Mouse (Mus musculus): ENCODE data around the gene Pde10a. TPM values are rescaled to one million over a fixed set of nuclear protein-coding genes. Genes with fewer than 3 reads are reported as not detected.

Pde10a gene
- polyA plus RNA-seq, 1 experiment from 2014 or later, result 3.1 TPM

GRCm38 (mm10) chr17:8973331-8973730 is 448.2 kb downstream of the Pde10a start:
- H3K9me3 ChIP-seq, result no peaks in the 10 kb centered on the region
- no peak overlapping the region for H3K27ac ChIP-seq
- no peak for DNase-seq (ENCODE audit: extremely low spot score, low spot score)
- no peaks in the 10 kb centered on the region for H3K27me3 ChIP-seq (ENCODE audit: poor library complexity, severe bottlenecking)
- peaks cover 3% of the 10 kb centered on the region; the same call in 1 of the 2 replicates for H3K36me3 ChIP-seq (replicated peaks)
- WGBS, result 80% methylated on average over 5 of the region's 5 CpGs
- peaks cover 39% of the 10 kb centered on the region for H3K4me1 ChIP-seq
- no peak overlapping the region for H3K4me3 ChIP-seq

DNA sequence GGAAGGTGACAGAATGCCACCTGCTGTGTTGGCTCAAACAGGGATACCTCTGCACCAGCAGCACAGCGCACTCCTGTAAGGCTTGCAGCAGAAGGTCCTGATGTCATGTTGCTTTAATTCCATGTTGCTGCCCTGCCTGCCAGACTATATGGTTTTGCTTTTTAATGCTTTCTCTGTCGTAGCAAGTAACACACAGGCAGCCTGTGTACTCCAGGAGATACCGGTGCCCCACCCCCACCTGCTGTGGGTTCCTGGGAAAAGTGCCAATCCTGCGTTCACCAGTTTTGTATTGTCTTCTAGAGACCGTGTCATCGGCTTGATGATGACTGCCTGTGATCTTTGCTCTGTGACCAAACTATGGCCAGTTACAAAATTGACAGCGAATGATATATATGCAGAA is 449.3 kb downstream of the Pde10a start:
- 84% methylated on average over 7 of the region's 7 CpGs for WGBS

GRCm38 (mm10) chr17:8974823-8975397 is 449.7 kb downstream of the Pde10a start:
- H3K4me3 ChIP-seq, result no peak overlapping the region
- no peaks in the 10 kb centered on the region for H3K9me3 ChIP-seq
- no peaks in the 10 kb centered on the region for H3K27me3 ChIP-seq (ENCODE audit: poor library complexity, severe bottlenecking)
- peaks cover 38% of the 10 kb centered on the region for H3K4me1 ChIP-seq
- no peak overlapping the region for H3K27ac ChIP-seq
- H3K36me3 ChIP-seq (replicated peaks), result no peaks in the 10 kb centered on the region; the same call in 1 of the 2 replicates
- DNase-seq (ENCODE audit: extremely low spot score, low spot score), result no peak
- 61% methylated on average over 6 of the region's 6 CpGs for WGBS

More for the DNA sequence above, 449.3 kb downstream of the Pde10a start:
- Histone ChIP-seq H3K36me3 (replicated peaks) (peaks cover 3% of the 10 kb centered on the region; the same call in 1 of the 2 replicates), H3K9me3 (no peaks in the 10 kb centered on the region), H3K27ac (no peak overlapping the region), H3K4me1 (peaks cover 39% of the 10 kb centered on the region), H3K4me3 (no peak overlapping the region), H3K27me3 (ENCODE audit: poor library complexity, severe bottlenecking) (no peaks in the 10 kb centered on the region)
- no peak for DNase-seq (ENCODE audit: extremely low spot score, low spot score)

- WGBS, result 91% methylated on average over 6 of the region's 6 CpGs
- H3K36me3 ChIP-seq (replicated peaks), result peaks cover 4% of the 10 kb centered on the region; the same call in 1 of the 2 replicates
- H3K9me3 ChIP-seq, result no peaks in the 10 kb centered on the region
- no peak for DNase-seq (ENCODE audit: extremely low spot score, low spot score)
- H3K27me3 ChIP-seq (ENCODE audit: poor library complexity, severe bottlenecking), result no peaks in the 10 kb centered on the region
- peaks cover 26% of the 10 kb centered on the region for H3K4me1 ChIP-seq
- H3K27ac ChIP-seq, result no peak overlapping the region
- no peak overlapping the region for H3K4me3 ChIP-seq
Observed at GRCm38 (mm10) chr17:8976745-8977144, 451.6 kb downstream of the Pde10a start.

- Histone ChIP-seq H3K4me3 (no peak overlapping the region), H3K36me3 (replicated peaks) (peaks cover 8% of the 10 kb centered on the region; the same call in 1 of the 2 replicates), H3K4me1 (peaks cover 20% of the 10 kb centered on the region), H3K27ac (no peak overlapping the region), H3K27me3 (ENCODE audit: poor library complexity, severe bottlenecking) (no peaks in the 10 kb centered on the region), H3K9me3 (no peaks in the 10 kb centered on the region)
- WGBS, result 83% methylated on average over 2 of the region's 2 CpGs
- no peak for DNase-seq (ENCODE audit: extremely low spot score, low spot score)
Observed at GRCm38 (mm10) chr17:8977271-8977670, 452.1 kb downstream of the Pde10a start.

DNA sequence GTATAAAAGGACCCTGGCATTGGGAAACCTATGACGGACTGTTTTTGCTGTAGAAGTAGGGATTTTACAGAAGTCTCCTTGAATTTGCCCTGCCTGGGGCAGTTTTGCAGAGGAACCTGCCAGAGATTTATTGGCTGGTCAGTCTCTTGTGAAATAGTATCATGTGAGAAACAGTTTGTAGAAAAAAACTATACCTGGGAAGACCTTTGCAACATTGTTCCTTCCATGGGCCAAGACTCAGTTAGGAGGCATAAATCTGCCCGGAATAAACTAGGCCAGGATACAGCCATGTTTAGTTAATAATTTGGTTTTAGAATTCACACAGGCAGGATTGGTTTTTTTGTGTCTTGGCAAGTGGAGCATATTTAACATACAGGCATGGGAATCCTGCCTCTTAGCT is 458.4 kb downstream of the Pde10a start:
- Histone ChIP-seq H3K4me3 (no peak overlapping the region), H3K36me3 (replicated peaks) (peaks cover 8% of the 10 kb centered on the region; the same call in 1 of the 2 replicates), H3K27ac (no peak overlapping the region), H3K27me3 (ENCODE audit: poor library complexity, severe bottlenecking) (no peaks in the 10 kb centered on the region), H3K4me1 (peaks cover 7% of the 10 kb centered on the region), H3K9me3 (no peaks in the 10 kb centered on the region)
- WGBS, result 88% methylated on average over 2 of the region's 2 CpGs
- no peak for DNase-seq (ENCODE audit: extremely low spot score, low spot score)

GRCm38 (mm10) chr17:8985714-8986113 is 460.5 kb downstream of the Pde10a start:
- DNase-seq (ENCODE audit: extremely low spot score, low spot score), result no peak
- H3K27me3 ChIP-seq (ENCODE audit: poor library complexity, severe bottlenecking), result no peaks in the 10 kb centered on the region
- peaks cover 8% of the 10 kb centered on the region; the same call in 1 of the 2 replicates for H3K36me3 ChIP-seq (replicated peaks)
- H3K27ac ChIP-seq, result no peak overlapping the region
- peaks cover 15% of the 10 kb centered on the region for H3K4me1 ChIP-seq
- H3K9me3 ChIP-seq, result no peaks in the 10 kb centered on the region
- 82% methylated on average over 5 of the region's 5 CpGs for WGBS
- no peak overlapping the region for H3K4me3 ChIP-seq

- H3K27me3 ChIP-seq (ENCODE audit: poor library complexity, severe bottlenecking), result no peaks in the 10 kb centered on the region
- 79% methylated on average over 2 of the region's 2 CpGs for WGBS
- H3K4me3 ChIP-seq, result no peak overlapping the region
- H3K9me3 ChIP-seq, result no peaks in the 10 kb centered on the region
- peaks cover 15% of the 10 kb centered on the region for H3K4me1 ChIP-seq
- H3K36me3 ChIP-seq (replicated peaks), result peaks cover 6% of the 10 kb centered on the region; the same call in 1 of the 2 replicates
- no peak for DNase-seq (ENCODE audit: extremely low spot score, low spot score)
- no peak overlapping the region for H3K27ac ChIP-seq
Observed at GRCm38 (mm10) chr17:8986551-8986950, 461.4 kb downstream of the Pde10a start.

- no peaks in the 10 kb centered on the region for H3K9me3 ChIP-seq
- H3K27ac ChIP-seq, result no peak overlapping the region
- no peak overlapping the region for H3K4me3 ChIP-seq
- H3K27me3 ChIP-seq (ENCODE audit: poor library complexity, severe bottlenecking), result no peaks in the 10 kb centered on the region
- DNase-seq (ENCODE audit: extremely low spot score, low spot score), result no peak
- H3K36me3 ChIP-seq (replicated peaks), result peaks cover 4% of the 10 kb centered on the region
- peaks cover 15% of the 10 kb centered on the region for H3K4me1 ChIP-seq
- 84% methylated on average over 5 of the region's 5 CpGs for WGBS
Observed at GRCm38 (mm10) chr17:8987369-8987768, 462.2 kb downstream of the Pde10a start.

- H3K27ac ChIP-seq, result peak within 1 kb of the TSS; percentile 77
Observed at GRCm38 (mm10) chr17:8988119-8988807, 463.1 kb downstream of the Pde10a start, which contains the start of gene 1700010I14Rik. Gene 1700010I14Rik (plus strand): TSS chr17:8988333.

GRCm38 (mm10) chr17:8991160-8991559 is 466.0 kb downstream of the Pde10a start:
- Histone ChIP-seq H3K36me3 (replicated peaks) (peaks cover 31% of the 10 kb centered on the region), H3K27me3 (ENCODE audit: poor library complexity, severe bottlenecking) (no peaks in the 10 kb centered on the region), H3K4me1 (peaks cover 15% of the 10 kb centered on the region), H3K4me3 (no peak overlapping the region), H3K9me3 (no peaks in the 10 kb centered on the region), H3K27ac (no peak overlapping the region)
- DNase-seq (ENCODE audit: extremely low spot score, low spot score), result peak; percentile 25
- 31% methylated on average over 8 of the region's 8 CpGs for WGBS

More at GRCm38 (mm10) chr17:8988119-8988807, 463.1 kb downstream of the Pde10a start, which contains the start of gene 1700010I14Rik:
- Histone ChIP-seq H3K9me3 (no peaks in the 10 kb centered on the region), H3K4me3 (peak within 1 kb of the TSS; percentile 59), H3K36me3 (replicated peaks) (peaks cover 13% of the 10 kb centered on the region), H3K27me3 (ENCODE audit: poor library complexity, severe bottlenecking) (no peaks in the 10 kb centered on the region), H3K4me1 (peaks cover 15% of the 10 kb centered on the region)
- DNase-seq (ENCODE audit: extremely low spot score, low spot score), result peak; percentile 78
- WGBS, result 9% methylated on average over 13 of the region's 13 CpGs

GRCm38 (mm10) chr17:8995344-8995743 is 470.2 kb downstream of the Pde10a start:
- Histone ChIP-seq H3K27ac (no peak overlapping the region), H3K27me3 (ENCODE audit: poor library complexity, severe bottlenecking) (no peaks in the 10 kb centered on the region), H3K9me3 (no peaks in the 10 kb centered on the region), H3K4me3 (no peak overlapping the region), H3K36me3 (replicated peaks) (peaks cover 56% of the 10 kb centered on the region), H3K4me1 (no peaks in the 10 kb centered on the region)
- DNase-seq (ENCODE audit: extremely low spot score, low spot score), result no peak
- WGBS, result 85% methylated on average over 1 of the region's 1 CpGs

- H3K27ac ChIP-seq, result no peak overlapping the region
- H3K36me3 ChIP-seq (replicated peaks), result peaks cover 29% of the 10 kb centered on the region
- no peak overlapping the region for H3K4me3 ChIP-seq
- H3K27me3 ChIP-seq (ENCODE audit: poor library complexity, severe bottlenecking), result no peaks in the 10 kb centered on the region
- 78% methylated on average over 4 of the region's 4 CpGs for WGBS
- no peaks in the 10 kb centered on the region for H3K9me3 ChIP-seq
- no peaks in the 10 kb centered on the region for H3K4me1 ChIP-seq
- DNase-seq (ENCODE audit: extremely low spot score, low spot score), result no peak
Observed at GRCm38 (mm10) chr17:9002438-9002837, 477.3 kb downstream of the Pde10a start.

Measured in forebrain, embryonic 10.5 days (tissue).